Mouse (Mus musculus) left cerebral cortex, adult 9 months (tissue): Measurements from ENCODE around the gene Sirpa.
A peak's percentile ranks its signal among the peaks of the same experiment; 100 is the strongest.

Experiments
- DNase-seq, 2 experiments: peaks; one replicate each; pipeline ENCODE4 v3.0.0; 2022; ENCODE audit warnings: low spot score in 2 of 2

Gene Sirpa

DNA sequence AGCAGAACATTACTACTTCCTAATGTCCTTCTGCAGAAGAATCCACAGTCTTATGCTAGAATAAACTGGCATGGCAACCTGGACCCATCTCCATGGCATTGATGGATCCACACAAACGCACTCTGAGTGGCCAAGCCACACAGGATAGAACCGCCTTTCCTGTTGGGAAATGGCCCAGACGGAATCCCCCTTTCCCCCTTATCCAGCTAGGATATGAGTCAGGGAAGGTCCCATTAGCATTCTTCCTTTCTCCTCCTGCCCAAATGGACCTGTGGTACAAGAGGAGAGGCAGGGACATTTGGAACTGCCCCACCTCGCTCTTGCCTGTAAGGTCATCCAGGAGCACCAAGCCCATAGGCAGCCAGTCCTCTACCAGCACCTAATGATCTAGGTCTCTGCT lies 10.4 kb upstream of the Sirpa start:
- DNase-seq, result no peak

GRCm38 (mm10) chr2:129584905-129585304 lies 7.7 kb upstream of the Sirpa start:
- no peak for DNase-seq

GRCm38 (mm10) chr2:129585904-129586514 lies 6.6 kb upstream of the Sirpa start:
- DNase-seq, result no peak

DNA sequence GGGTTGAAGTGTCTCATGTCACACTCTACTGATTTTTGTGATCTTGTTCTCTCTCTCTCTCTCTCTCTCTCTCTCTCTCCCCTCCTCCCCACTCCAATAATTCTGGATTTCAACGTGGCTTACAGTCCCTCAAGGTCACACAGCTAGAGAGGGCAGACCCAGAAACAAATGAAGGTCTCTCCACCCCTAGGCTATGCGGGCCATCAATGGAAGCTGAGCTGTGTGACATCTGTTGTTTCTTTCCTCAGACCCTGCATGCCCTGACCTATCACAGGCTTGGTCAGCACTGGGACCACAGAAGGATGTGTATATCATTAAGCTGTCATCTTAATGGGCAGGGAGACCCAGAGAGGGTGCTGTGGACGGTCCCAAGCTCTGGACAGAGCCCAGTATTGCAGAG lies 5.4 kb upstream of the Sirpa start:
- DNase-seq, result no peak

GRCm38 (mm10) chr2:129587825-129588251 lies 4.8 kb upstream of the Sirpa start:
- DNase-seq, result no peak

- no peak for DNase-seq
Measured at GRCm38 (mm10) chr2:129591897-129592296, 738 bp upstream of the Sirpa start.

- DNase-seq, result peak in 1 of 2 experiments; percentile 88
Measured at GRCm38 (mm10) chr2:129593141-129593875, 673 bp downstream of the Sirpa start.

- no peak for DNase-seq
Measured at GRCm38 (mm10) chr2:129593876-129594421, 1.3 kb downstream of the Sirpa start.

GRCm38 (mm10) chr2:129594569-129594968 lies 1.9 kb downstream of the Sirpa start:
- DNase-seq, result no peak

DNA sequence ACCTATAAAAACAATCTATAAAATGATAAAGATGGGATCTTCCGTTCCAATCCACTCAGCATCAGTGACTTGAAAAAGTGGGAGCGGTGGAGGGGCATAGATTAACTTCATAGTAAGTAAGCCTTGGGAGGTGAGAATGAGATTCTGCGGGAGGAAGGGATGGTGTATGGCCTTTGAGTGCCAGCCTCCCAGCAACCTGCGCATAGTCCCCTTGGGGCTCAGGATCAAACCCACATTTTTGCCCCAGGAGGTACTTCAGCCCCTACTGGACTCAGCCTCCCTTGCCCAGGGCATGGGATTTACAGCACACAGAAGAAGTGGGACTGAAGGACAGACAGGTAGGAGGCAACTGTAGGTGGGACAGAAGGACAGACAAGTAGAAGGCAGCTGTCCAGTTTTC lies 2.6 kb downstream of the Sirpa start:
- DNase-seq, result no peak

GRCm38 (mm10) chr2:129595661-129596209 lies 3.1 kb downstream of the Sirpa start:
- peak in 1 of 2 experiments; percentile 55 for DNase-seq

DNA sequence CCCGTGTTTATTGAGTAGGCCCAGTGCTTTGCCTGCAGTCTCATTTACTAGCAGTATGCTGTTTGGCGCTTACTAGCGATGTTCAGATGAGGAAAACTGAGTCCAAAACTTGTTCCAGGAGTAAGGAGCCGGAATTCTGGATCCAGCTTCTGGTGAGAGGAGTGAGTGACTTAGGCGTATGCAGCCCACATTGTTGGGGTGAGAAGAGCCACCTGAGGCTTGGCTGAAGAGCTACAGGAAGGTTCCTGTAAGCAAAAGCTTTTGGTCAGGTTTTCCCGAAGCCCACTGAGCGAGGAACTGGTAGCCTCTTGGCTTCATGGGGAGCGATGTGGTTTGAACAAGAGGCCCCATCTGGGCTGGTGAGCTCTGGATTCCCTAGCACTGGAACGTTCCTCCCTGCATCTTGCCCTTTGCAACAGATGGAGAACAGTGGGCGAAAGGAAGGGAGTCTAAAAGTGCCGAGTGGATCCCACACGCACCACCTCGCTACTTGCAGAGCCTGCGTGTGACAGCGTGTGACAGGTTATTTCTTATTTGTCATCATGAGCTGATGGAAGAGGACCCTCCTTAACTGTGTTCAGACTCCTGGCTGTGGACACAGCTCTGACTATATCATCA lies 4.0 kb downstream of the Sirpa start:
- DNase-seq, result peak in 1 of 2 experiments; percentile 81

GRCm38 (mm10) chr2:129597581-129597980 lies 4.9 kb downstream of the Sirpa start:
- DNase-seq, result no peak

DNA sequence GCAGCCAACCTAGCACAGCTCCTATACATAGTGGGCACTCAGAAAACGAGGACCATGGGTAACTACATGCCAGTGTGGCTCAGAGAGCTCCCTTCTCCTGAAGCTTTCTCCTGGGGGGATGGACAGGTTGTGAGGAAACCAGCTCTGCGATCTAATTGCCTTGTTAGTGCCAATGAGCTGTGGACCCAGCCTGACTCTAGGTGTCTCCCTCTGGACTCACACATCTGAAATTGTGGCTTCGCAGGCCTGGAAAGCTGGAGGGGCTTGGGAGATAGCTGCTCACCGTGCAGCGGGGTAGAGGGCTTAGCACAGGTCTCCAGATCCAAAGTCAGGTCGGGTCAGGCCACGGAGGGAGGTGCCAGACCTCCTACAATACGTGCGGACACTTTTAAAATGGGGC lies 5.5 kb downstream of the Sirpa start:
- no peak for DNase-seq

- no peak for DNase-seq
Measured at GRCm38 (mm10) chr2:129599231-129600084, 6.8 kb downstream of the Sirpa start.

DNA sequence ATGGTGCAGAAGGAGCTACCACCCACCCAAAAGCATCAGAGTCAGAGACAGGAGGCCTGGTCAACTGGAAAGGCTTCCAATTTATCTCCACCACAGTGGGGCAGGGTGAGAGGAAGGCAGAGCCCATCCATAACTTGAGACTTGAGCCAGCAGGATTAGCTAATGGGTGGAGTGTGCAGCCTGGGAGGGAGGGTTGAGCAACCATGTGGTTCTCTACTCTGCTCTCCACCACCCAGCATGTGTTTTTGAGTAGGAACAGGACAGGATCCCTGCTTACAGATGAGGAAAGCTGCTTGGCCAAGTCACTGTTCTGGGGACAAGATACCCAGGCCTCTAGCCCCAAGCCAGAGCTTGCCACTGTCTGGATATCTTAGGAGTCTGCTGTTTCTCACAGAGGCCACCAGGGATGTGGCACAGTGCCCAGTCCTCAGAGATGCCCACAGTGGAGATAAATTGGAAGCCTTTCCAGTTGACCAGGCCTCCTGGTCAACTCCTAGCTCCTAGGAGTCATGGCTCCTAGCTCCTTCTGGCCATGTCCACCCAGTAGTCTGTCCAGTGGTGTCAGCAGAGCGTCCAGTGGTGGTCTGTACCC lies 8.5 kb downstream of the Sirpa start:
- DNase-seq, result no peak

DNA sequence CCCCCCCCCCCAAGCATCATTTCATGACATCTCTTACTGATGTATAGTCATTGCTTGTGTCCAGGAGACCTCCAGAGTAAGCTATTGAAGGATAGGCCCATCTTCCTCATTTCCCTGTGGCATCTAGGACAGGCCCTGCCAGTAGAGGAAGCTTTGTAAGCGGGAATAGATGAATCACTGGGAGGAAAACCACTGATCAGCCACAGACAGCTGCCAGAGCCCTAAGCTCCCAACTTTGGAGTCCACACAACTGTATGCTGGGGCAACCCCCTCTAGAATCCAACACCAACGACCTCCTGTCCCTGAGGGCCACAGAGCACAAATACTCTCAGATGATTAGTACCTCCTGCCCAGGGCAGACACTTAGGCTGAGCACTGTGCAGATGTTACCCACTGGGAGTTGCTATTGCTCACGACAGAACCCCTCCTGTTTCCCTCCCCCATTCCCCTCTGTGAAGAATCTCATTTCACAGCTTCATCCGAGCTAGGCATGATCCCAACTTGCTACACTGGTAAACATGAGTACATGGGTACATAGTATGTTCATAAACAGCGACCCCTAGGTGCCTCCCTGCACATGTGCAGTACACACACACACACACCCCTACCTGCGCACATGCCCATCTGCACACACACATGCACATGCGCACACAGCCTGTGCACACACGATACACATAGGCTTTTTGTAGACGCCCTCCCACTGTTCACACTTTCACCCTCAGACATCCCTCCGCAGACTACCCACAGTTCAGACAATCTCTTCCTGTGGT lies 9.4 kb downstream of the Sirpa start:
- no peak for DNase-seq

GRCm38 (mm10) chr2:129602856-129603255 lies 10.2 kb downstream of the Sirpa start:
- no peak for DNase-seq

DNA sequence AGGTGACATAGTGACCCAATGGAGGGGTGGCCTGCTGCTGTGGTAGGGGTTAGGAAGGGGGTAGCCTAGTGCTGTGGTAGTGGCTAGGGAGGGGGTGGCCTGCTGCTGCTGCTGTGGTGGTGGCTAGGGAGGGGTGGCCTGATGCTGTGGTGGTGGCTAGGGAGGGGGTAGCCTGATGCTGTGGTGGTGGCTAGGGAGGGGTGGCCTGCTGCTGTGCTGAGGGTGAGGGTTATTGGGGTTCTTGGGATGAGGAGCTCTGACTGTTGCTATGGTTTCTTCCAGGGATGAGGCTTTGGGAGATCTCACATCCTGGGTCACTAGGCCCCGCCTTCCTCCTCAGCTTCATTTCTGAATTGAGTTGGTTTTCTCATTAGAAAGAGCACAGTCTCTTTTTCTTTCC lies 10.9 kb downstream of the Sirpa start:
- DNase-seq, result no peak

DNA sequence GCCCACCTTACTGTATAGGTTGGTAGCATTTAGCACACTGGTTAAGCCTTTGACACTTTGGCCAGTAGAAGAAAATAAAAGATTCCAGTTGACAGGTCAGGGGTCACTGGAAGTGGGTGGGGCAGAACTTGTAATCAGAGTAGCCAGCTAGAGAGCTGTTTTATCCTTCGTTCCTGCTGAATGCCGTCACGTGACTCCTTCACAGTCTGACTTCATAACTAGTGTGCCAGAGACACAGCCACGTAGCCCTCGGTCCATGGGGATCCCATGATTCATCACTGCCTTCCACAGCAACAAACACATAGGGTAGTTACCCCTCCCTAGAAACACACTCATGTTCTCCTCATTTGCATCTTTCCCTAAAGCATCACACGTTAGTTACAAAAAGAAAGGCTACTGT lies 11.4 kb downstream of the Sirpa start:
- DNase-seq, result no peak
